Mouse (Mus musculus) lung, embryonic 14.5 days (tissue): ENCODE measurements around the gene Zfp277. TPM values are rescaled to one million over a fixed set of nuclear protein-coding genes. Genes with fewer than 3 reads are reported as not detected.
A peak's percentile ranks its signal among the peaks of the same experiment; 100 is the strongest.

Experiments used
- ATAC-seq: fragments of 200-750 bp; cut with Nextera tagmentation; 2 replicates; pipeline ENCODE4 v1.8.0; 2017; ENCODE audit warnings: mild to moderate bottlenecking, moderate TSS enrichment, moderate library complexity; ENCODE audit not compliant: insufficient read depth
- DNase-seq: peaks from one replicate; pipeline ENCODE4 v3.0.0-alpha.2; 2015
- H3K27ac ChIP-seq: fragments of 300-500 bp; sonication (generic); 2 replicates; pipeline ENCODE4 v1.5.1; 2014; ENCODE audit warnings: low read depth, mild to moderate bottlenecking, moderate library complexity
- H3K27me3 ChIP-seq: fragments of 300-500 bp; sonication (generic); 2 replicates; pipeline ENCODE4 v1.6.1; 2014; ENCODE audit warnings: low read length, control low read depth; ENCODE audit not compliant: insufficient read depth
- H3K36me3 ChIP-seq: fragments of 300-500 bp; sonication (generic); 2 replicates; pipeline ENCODE4 v1.6.1; 2014; ENCODE audit warnings: control low read depth; ENCODE audit not compliant: insufficient read depth
- H3K4me1 ChIP-seq: fragments of 300-500 bp; sonication (generic); 2 replicates; pipeline ENCODE4 v1.6.1; 2014; ENCODE audit warnings: antibody characterized with exemption, control low read depth; ENCODE audit not compliant: insufficient read depth
- H3K4me2 ChIP-seq: fragments of 300-500 bp; sonication (generic); 2 replicates; pipeline ENCODE4 v1.6.1; 2014; ENCODE audit warnings: mild to moderate bottlenecking
- H3K4me3 ChIP-seq: fragments of 300-500 bp; sonication (generic); 2 replicates; pipeline ENCODE4 v1.5.1; 2014; ENCODE audit warnings: low read depth, low read length
- H3K9ac ChIP-seq: fragments of 300-500 bp; sonication (generic); 2 replicates; pipeline ENCODE4 v1.6.1; 2014
- H3K9me3 ChIP-seq: fragments of 300-500 bp; sonication (generic); 2 replicates; pipeline ENCODE4 v1.6.1; 2016; ENCODE audit warnings: low read depth, low read length, control low read depth
- CTCF ChIP-seq: IDR thresholded peaks from 2 replicates; pipeline ENCODE4 v1.5.1; 2016; ENCODE audit warnings: antibody characterized with exemption, low read depth
- WGBS: fragments of 180-500 bp; shearing (Covaris S2); extraction: QIAGEN DNeasy Blood & Tissue Kit; methylation state at CpG from one replicate; pipeline ENCODE4 v1.1.7; 2014; 5-methylcytosine and 5-hydroxymethylcytosine counted together
- polyA plus RNA-seq: library from polyadenylated mRNA; unstranded; fragments of >200 nt; fragmentation: Nextera tagmentation; extraction: Ambion mirVana; gene quantifications from 2 replicates; pipeline ENCODE4 v1.2.1, GENCODE M21; 2014

Zfp277 gene
- polyA plus RNA-seq, 1 experiment from 2014 or later, result 46.7 TPM

DNA sequence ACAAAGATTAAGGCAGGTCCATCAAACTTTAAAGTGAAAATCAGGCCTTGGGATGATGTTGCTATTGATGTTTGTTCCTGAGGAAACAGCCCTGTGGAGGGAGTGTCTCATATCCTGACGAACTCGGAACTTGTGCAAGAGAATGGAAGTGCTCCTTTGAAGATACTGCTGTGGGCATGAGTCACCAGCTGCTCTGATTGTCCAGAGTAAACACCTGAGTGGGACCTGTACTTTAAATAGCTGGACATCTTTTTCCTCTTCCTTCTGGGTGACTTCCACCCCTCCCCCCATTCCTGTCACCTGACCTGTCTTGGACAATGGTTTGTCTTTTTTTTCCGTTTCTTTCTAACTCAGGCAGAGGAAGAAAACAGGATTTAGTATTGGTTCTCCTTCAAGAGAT is 13.3 kb upstream of the Zfp277 start:
- no peaks in the 10 kb centered on the region for H3K36me3 ChIP-seq
- no peak overlapping the region for H3K9ac ChIP-seq
- no peak overlapping the region for H3K4me2 ChIP-seq
- peak; percentile 51 for DNase-seq
- WGBS, result 56% methylated on average over 3 of the region's 3 CpGs
- peaks cover 9% of the 10 kb centered on the region for H3K4me1 ChIP-seq
- H3K4me3 ChIP-seq, result no peak overlapping the region
- H3K9me3 ChIP-seq, result no peaks in the 10 kb centered on the region
- no peaks in the 10 kb centered on the region for H3K27me3 ChIP-seq
- ATAC-seq, result peak; percentile 59; the same call in 1 of the 2 replicates
- TF ChIP-seq CTCF, result no peak
- H3K27ac ChIP-seq, result 0 out of 2 replicates have a peak overlapping the region, but pooled peaks have one; percentile 59

DNA sequence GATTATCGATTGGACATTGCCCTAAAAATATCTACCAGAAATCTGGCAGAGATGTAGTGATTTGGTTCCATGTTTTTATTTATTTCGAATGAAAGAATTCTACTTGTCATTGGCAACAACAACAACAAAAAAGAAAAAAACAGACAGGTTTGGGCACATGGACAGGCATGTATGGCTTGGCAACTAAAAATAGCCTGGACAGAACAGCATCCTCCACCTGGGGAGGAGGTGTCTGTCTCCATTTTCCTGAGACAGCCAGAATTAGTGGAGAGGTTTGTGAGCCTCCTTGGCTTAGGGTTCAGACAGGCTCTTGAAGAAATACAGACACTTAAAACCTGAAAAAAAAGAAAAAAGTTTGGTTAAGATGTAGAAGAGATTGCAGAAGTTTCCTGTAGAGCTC is 10.8 kb upstream of the Zfp277 start:
- no peak for DNase-seq
- ATAC-seq, result no peak
- H3K9ac ChIP-seq, result no peak overlapping the region
- no peak overlapping the region for H3K4me3 ChIP-seq
- no peak overlapping the region for H3K27ac ChIP-seq
- no peaks in the 10 kb centered on the region for H3K27me3 ChIP-seq
- no peak for TF ChIP-seq CTCF
- H3K9me3 ChIP-seq, result no peaks in the 10 kb centered on the region
- H3K4me2 ChIP-seq, result no peak overlapping the region
- no peaks in the 10 kb centered on the region for H3K36me3 ChIP-seq
- 0 out of 2 replicates have a peak, but pooled peaks cover 3% of the 10 kb centered on the region for H3K4me1 ChIP-seq
- WGBS, result 86% methylated on average over 2 of the region's 2 CpGs

DNA sequence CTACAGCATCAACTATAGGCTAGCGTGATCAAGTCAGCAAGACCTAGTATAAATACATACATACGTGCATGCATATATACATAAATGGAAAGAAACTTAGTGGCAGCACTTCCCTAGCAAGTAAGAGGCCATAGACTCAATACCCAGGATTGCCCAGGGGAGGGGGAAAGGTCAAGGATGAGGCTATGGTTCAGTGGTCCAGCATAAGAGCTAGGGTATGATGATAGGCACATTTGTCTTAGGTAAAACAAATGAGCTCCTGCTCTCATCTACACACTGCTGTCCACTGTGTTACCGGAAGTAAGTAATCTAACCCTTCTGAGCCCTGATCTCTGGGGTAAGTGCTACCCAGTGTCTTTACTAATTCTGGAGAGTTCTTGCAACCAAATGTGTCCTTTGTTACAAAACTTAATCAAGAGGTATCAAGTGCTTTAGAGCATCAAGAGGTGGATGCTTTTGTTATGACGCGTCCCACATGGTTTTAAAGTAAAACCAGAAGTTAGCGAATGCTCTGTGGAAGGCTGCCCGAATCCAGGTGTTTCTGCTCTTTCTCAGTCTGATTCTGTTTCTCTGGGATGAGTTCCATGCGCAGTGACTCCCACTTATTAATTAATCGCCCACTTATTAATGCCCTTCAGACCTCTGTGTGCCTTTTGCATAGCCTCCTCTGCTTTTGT is 3.6 kb upstream of the Zfp277 start:
- H3K4me2 ChIP-seq, result peak overlapping the region; percentile 26; the same call in 1 of the 2 replicates
- H3K9me3 ChIP-seq, result no peaks in the 10 kb centered on the region
- no peak for TF ChIP-seq CTCF
- peaks cover 8% of the 10 kb centered on the region; the same call in 1 of the 2 replicates for H3K4me1 ChIP-seq
- H3K27ac ChIP-seq, result no peak overlapping the region
- WGBS, result 48% methylated on average over 9 of the region's 9 CpGs
- no peaks in the 10 kb centered on the region for H3K36me3 ChIP-seq
- no peak overlapping the region for H3K4me3 ChIP-seq
- no peak overlapping the region for H3K9ac ChIP-seq
- no peaks in the 10 kb centered on the region for H3K27me3 ChIP-seq
- no peak for ATAC-seq
- no peak for DNase-seq

DNA sequence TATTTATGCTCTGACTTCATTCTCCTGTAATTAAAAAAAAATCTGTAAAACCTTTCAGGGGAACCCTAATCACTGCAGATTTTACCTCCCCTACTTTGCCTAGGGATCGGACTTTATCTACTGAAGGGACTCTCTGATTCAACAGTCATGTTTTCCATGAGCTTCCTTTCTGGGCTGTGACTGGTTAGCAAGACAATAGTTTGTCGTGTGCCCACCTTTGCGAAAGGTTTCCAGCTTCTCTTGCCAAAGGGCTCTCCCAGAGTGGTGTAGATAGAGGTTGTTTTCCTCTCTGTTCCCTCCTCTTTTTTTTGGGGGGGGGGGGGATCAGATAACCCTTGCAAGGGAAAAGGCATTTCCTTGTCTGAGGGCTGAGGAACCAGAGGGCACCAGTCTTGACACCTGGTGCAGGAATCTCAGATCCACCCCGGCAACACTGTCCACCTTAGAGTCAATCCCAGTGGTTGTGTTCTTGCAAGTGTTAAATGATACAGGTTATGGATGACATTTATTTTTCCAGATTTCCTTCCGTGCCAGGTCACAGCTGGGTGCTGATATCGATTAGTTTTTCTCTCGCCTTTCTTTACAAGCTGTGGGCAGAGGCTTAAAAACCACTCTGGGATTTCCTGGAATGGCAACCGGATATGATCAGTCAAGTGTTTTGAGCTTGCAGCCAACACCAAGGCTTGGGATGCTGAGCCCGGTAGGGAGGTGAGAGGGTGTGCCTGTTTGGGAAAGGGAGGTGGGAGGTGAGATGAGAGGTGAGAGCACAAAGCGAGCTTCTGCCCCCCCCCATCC is 2.1 kb upstream of the Zfp277 start:
- WGBS, result 6% methylated on average over 10 of the region's 10 CpGs
- no peaks in the 10 kb centered on the region for H3K27me3 ChIP-seq
- H3K36me3 ChIP-seq, result no peaks in the 10 kb centered on the region
- H3K4me2 ChIP-seq, result peak overlapping the region; percentile 88
- peak overlapping the region; percentile 83 for H3K4me3 ChIP-seq
- peaks cover 8% of the 10 kb centered on the region; the same call in 1 of the 2 replicates for H3K4me1 ChIP-seq
- ATAC-seq, result no peak
- no peak overlapping the region for H3K27ac ChIP-seq
- no peak for DNase-seq
- no peaks in the 10 kb centered on the region for H3K9me3 ChIP-seq
- TF ChIP-seq CTCF, result no peak
- H3K9ac ChIP-seq, result peak overlapping the region; percentile 79

DNA sequence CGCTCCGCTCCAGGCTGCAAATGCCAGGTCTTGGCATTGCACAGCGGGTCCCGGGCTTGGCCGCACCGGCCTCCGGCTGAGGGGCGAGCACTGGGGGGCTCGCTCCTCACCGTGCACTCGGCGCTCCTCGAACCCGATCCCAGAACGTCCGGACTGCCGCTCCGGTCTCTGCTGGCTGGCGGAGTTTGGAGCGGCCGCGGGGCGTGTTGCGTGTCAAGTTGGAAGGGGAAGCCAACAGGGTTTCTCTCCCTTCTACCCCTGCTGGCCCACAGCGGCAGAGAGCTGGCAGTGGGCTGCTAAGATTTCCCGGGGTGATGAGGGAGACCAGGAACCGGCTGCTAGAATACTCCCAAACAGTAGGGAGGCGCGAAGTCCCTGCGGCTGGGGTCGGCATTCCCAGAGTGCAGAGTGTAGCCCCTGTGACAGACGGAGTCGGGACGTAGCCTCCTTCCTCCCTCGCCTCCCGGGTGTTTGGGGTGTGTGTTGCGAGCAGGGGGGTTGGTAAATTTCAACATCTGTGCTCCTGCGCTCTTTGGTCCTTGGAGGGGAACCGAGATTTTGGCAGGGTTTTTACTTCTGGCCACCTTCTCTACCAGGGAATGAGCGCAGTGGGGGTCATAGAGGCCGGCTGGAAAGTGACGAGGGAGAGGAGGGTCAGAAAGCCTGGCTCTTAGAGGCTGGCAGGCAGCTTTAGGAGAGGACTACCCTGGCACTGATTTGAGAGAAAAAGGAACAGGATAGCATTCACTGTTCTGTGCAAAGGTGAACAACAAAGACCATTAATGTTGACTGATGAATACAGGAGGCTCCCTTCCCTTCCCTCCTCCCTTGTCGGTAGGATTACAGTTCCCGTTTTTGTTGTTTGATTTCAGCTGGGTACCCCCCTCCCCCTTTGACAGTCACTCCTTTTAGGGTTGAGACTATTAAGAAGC is 1.0 kb upstream of the Zfp277 start:
- WGBS, result under 1% methylated on average over 44 of the region's 44 CpGs
- Histone ChIP-seq H3K4me3 (peak overlapping the region; percentile 83), H3K4me2 (peak overlapping the region; percentile 88), H3K27ac (peak overlapping the region; percentile 77; the same call in 1 of the 2 replicates), H3K9ac (peak overlapping the region; percentile 79), H3K36me3 (no peaks in the 10 kb centered on the region), H3K4me1 (peaks cover 10% of the 10 kb centered on the region), H3K27me3 (no peaks in the 10 kb centered on the region), H3K9me3 (no peaks in the 10 kb centered on the region)
- no peak; the same call in 1 of the 2 replicates for TF ChIP-seq CTCF
- peak; percentile 32 for ATAC-seq
- peak; percentile 65 for DNase-seq

DNA sequence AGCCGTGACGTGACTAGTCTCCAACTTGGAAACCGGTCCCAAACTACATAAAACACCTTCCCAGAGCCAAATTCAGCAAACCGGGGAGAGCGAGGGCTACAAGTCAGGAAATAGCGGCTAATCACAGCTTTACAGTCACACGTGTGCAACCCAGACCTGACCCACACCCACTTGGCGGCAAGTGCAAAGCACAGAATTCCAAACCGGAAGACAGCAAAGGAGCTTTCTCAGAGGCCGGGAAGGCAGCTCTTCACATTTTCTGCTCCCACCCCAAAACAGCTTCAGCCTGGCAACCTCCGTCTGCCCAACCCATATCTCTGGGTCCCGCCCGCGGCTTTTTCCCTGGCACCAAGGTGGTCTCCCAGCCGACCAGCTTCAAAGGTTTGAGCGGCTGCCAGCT is 496 bp downstream of the Zfp277 start:
- H3K9me3 ChIP-seq, result no peaks in the 10 kb centered on the region
- H3K9ac ChIP-seq, result peak overlapping the region; percentile 71
- H3K4me1 ChIP-seq, result peaks cover 11% of the 10 kb centered on the region
- ATAC-seq, result peak; percentile 22
- H3K36me3 ChIP-seq, result no peaks in the 10 kb centered on the region
- peak; percentile 61 for DNase-seq
- H3K27ac ChIP-seq, result peak overlapping the region; percentile 46; the same call in 1 of the 2 replicates
- H3K4me3 ChIP-seq, result peak overlapping the region; percentile 83
- WGBS, result under 1% methylated on average over 16 of the region's 16 CpGs
- no peak for TF ChIP-seq CTCF
- H3K27me3 ChIP-seq, result no peaks in the 10 kb centered on the region
- H3K4me2 ChIP-seq, result peak overlapping the region; percentile 88
